Mouse (Mus musculus) heart, embryonic 16.5 days (tissue): ENCODE data around the gene Slc37a2. TPM values are rescaled to one million over a fixed set of nuclear protein-coding genes. Genes with fewer than 3 reads are reported as not detected.

Experiments used
- ATAC-seq: fragments of 200-750 bp; cut with Nextera tagmentation; replicated peaks from 2 replicates; pipeline ENCODE4 v1.8.0; 2017; ENCODE audit warnings: moderate number of reproducible peaks; ENCODE audit not compliant: insufficient read depth, low FRiP score; ENCODE audit errors: extremely low read depth
- H3K27ac ChIP-seq: fragments of 300-500 bp; sonication (generic); 2 replicates; pipeline ENCODE4 v1.5.1; 2014; ENCODE audit warnings: mild to moderate bottlenecking, low read length, control low read depth, moderate library complexity
- H3K27me3 ChIP-seq: fragments of 300-500 bp; sonication (generic); 2 replicates; pipeline ENCODE4 v1.6.1; 2014; ENCODE audit warnings: low read length, mixed read lengths; ENCODE audit not compliant: control insufficient read depth, insufficient read depth
- H3K36me3 ChIP-seq: fragments of 300-500 bp; sonication (generic); 2 replicates; pipeline ENCODE4 v1.6.1; 2014; ENCODE audit not compliant: control insufficient read depth, insufficient read depth
- H3K4me1 ChIP-seq: fragments of 300-500 bp; sonication (generic); 2 replicates; pipeline ENCODE4 v1.6.1; 2014; ENCODE audit warnings: low read length, mixed read lengths; ENCODE audit not compliant: control insufficient read depth, insufficient read depth
- H3K4me2 ChIP-seq: fragments of 300-500 bp; sonication (generic); 2 replicates; pipeline ENCODE4 v1.6.1; 2014; ENCODE audit warnings: low read depth, mild to moderate bottlenecking, control low read depth, low read length
- H3K4me3 ChIP-seq: fragments of 300-500 bp; sonication (generic); 2 replicates; pipeline ENCODE4 v1.5.1; 2014; ENCODE audit warnings: mild to moderate bottlenecking, control low read depth, low read length
- H3K9ac ChIP-seq: fragments of 300-500 bp; sonication (generic); 2 replicates; pipeline ENCODE4 v1.6.1; 2014; ENCODE audit warnings: low read length, control low read depth
- H3K9me3 ChIP-seq: fragments of 300-500 bp; sonication (generic); replicated peaks from 2 replicates; pipeline ENCODE4 v1.6.1; 2016; ENCODE audit warnings: low read length; ENCODE audit not compliant: control insufficient read depth
- WGBS: fragments of 180-500 bp; shearing (Covaris S2); extraction: QIAGEN DNeasy Blood & Tissue Kit; methylation state at CpG from one replicate; pipeline ENCODE4 v1.1.7; 2014; 5-methylcytosine and 5-hydroxymethylcytosine counted together
- polyA plus RNA-seq: library from polyadenylated mRNA; unstranded; fragments of >200 nt; fragmentation: Nextera tagmentation; extraction: Ambion mirVana; gene quantifications from 2 replicates; pipeline ENCODE4 v1.2.1, GENCODE M21; 2015

Gene Slc37a2
- polyA plus RNA-seq, 1 experiment from 2014 or later = 2.5 TPM

GRCm38 (mm10) chr9:37230486-37231195, 24.9 kb downstream of the Slc37a2 start:
- peak; percentile 17; the same call in 1 of the 2 replicates for ATAC-seq
- no peak overlapping the region for H3K4me2 ChIP-seq
- WGBS = 84% methylated on average over 9 of the region's 9 CpGs
- no peaks in the 10 kb centered on the region for H3K9me3 ChIP-seq
- no peak overlapping the region for H3K4me3 ChIP-seq
- no peaks in the 10 kb centered on the region for H3K27me3 ChIP-seq
- no peak overlapping the region for H3K9ac ChIP-seq
- peak overlapping the region; percentile 12; the same call in 1 of the 2 replicates for H3K27ac ChIP-seq
- H3K36me3 ChIP-seq = no peaks in the 10 kb centered on the region
- H3K4me1 ChIP-seq = peaks cover 5% of the 10 kb centered on the region; the same call in 1 of the 2 replicates

DNA sequence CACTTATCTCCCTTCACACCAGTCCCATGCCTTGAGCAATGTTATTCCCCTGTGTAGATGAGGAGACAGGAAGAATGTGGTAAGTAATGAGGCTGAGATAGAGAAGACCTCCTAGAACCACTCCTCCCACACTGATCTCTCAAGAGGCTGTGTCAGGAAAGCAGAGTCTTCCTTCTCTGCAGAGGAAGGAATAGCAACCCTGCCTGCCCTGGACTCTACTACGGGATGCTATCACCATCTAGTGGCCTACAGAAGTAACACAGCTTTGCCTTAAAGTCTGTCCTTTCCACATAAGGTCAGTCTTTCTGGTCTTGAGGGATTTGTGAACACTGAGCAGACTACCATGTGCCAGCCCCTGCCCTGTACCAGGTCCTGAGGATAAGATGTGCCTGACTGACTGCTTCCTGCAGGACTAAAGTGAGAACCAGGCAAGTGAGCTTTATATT, 25.6 kb downstream of the Slc37a2 start:
- no peak overlapping the region for H3K4me2 ChIP-seq
- H3K9me3 ChIP-seq = no peaks in the 10 kb centered on the region
- ATAC-seq = peak; percentile 66
- no peak overlapping the region for H3K9ac ChIP-seq
- H3K27ac ChIP-seq = no peak overlapping the region
- no peaks in the 10 kb centered on the region for H3K27me3 ChIP-seq
- H3K4me1 ChIP-seq = peaks cover 6% of the 10 kb centered on the region
- no peaks in the 10 kb centered on the region for H3K36me3 ChIP-seq
- 0% methylated on average over 1 of the region's 1 CpGs for WGBS
- H3K4me3 ChIP-seq = no peak overlapping the region

DNA sequence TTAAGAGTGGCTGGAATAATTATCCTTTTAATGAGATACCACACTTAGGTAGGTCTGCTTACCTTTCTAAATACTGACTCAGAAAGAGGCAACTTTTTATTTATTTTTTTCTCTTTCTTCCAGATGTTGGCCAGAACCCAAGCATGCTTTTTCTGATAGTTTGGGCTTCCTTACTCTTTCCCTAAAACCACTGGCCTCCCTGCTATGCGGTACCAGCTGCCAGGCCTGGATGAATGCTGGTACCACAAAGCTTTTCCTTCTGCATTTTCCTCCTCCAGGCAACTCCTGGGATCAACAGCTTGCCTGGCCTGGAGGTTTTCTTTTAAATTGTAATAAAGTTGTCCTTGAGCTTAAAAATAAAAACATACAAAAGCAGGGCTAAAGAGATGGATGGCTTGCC, 30.0 kb downstream of the Slc37a2 start:
- Histone ChIP-seq H3K27ac (no peak overlapping the region), H3K9me3 (no peaks in the 10 kb centered on the region), H3K27me3 (no peaks in the 10 kb centered on the region), H3K4me2 (no peak overlapping the region), H3K9ac (no peak overlapping the region), H3K36me3 (0 out of 2 replicates have a peak, but pooled peaks cover 3% of the 10 kb centered on the region), H3K4me1 (peaks cover 8% of the 10 kb centered on the region), H3K4me3 (no peak overlapping the region)
- WGBS = 82% methylated on average over 1 of the region's 1 CpGs
- no peak for ATAC-seq

GRCm38 (mm10) chr9:37220755-37221154, 34.8 kb downstream of the Slc37a2 start:
- 87% methylated on average over 8 of the region's 8 CpGs for WGBS
- Histone ChIP-seq H3K36me3 (0 out of 2 replicates have a peak, but pooled peaks cover 3% of the 10 kb centered on the region), H3K4me2 (no peak overlapping the region), H3K9ac (no peak overlapping the region), H3K4me1 (peaks cover 3% of the 10 kb centered on the region; the same call in 1 of the 2 replicates), H3K4me3 (no peak overlapping the region), H3K27me3 (no peaks in the 10 kb centered on the region), H3K27ac (no peak overlapping the region), H3K9me3 (no peaks in the 10 kb centered on the region)
- no peak for ATAC-seq

DNA sequence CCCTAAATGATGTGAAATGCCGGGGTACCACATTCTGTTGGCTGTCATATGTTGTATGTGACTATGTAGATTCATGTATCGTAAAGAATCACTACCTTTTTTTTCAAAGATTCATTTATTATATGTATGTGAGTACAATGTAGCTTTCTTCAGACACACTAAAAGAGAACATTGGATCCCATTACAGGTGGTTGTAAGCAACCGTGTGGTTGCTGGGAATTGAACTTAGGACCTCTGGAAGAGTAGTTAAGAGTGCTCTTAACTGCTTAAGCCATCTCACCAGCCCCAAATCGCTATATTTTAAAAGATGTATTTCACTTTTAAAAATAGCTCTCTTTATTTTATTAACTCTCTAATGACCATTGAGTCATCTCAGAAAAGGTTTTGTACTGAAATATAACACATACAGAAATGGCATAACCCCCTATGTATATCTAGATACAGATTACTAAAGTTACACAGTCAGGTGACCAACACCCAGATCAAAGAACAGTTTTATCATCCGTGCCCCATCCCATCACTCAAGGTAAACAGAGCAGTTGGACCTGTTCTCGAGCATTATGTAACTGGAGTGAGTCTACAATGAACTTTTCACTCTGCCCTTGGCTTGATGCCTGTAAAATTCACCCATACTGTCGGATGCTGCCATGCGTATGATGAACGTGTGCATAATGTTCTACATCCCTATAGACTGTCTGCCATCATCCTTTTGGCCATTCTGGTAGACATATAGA, 41.0 kb downstream of the Slc37a2 start:
- H3K4me2 ChIP-seq = no peak overlapping the region
- no peak overlapping the region for H3K27ac ChIP-seq
- no peaks in the 10 kb centered on the region for H3K9me3 ChIP-seq
- no peak overlapping the region for H3K4me3 ChIP-seq
- no peaks in the 10 kb centered on the region for H3K36me3 ChIP-seq
- ATAC-seq = no peak
- H3K4me1 ChIP-seq = no peaks in the 10 kb centered on the region
- no peaks in the 10 kb centered on the region for H3K27me3 ChIP-seq
- H3K9ac ChIP-seq = no peak overlapping the region
- 85% methylated on average over 9 of the region's 9 CpGs for WGBS

DNA sequence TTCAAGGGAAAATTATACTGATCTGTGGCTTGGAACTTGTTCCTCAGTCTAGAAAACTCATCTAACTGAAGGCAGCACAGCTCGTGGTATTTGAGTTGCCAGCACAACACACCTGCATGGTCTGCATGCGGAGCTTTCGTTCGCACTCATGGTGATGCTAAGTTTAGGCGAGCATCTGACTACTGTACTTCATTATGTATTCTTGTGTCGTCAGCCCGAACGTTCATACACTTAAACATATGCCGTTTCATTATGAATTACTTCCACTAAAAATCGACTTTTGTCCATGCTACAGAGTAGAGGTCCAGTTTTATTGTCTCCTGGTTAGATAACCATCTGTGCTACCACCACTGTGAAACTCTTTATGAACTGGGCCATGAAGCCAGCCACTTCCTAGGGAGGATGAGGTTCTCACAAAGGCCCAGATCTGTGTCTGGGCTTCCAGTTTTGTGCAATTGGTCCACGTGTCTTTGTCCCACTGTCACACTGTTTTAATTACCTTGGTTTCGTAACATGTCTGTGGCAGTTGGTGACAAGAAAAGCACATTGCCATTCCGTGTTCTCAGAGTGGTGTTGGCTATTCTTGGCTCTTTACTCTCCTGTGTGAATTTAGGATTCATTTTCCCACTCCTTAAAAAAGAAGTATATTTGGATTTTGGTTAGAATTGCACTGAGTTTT, 42.3 kb downstream of the Slc37a2 start:
- no peak for ATAC-seq

DNA sequence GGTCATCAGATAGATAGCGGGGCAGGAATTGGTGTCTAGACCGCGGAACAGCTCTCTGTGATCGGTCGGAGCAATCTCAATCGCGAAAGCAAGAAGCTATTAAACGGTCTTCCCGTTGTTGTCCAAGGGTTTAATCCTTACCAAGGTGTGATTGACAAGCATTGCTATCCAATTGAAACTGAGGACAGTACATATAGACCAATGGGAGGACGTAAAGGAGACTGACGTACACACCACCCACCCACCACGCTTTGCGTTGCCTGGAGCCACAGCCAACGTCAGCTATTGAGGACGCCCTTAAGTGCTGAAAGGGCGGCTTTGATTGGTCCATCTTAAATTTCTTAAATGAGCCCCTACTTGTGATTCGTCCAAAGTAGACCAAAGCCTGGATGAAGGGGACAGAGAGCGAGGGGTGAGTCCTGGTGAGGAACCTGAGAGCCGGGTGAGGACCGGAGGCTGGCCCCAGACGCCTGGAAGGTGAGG, 47.6 kb downstream of the Slc37a2 start, which contains the start of gene Tmem218:
Gene Tmem218, plus strand, starts transcription at position 295 of the 483 bp plus-strand sequence.
- peak; percentile 100 for ATAC-seq
- under 1% methylated on average over 21 of the region's 21 CpGs for WGBS
- Histone ChIP-seq H3K9ac (peak within 1 kb of the TSS; percentile 79), H3K36me3 (no peaks in the 10 kb centered on the region), H3K4me2 (peak within 1 kb of the TSS; percentile 70), H3K27ac (peak within 1 kb of the TSS; percentile 68), H3K27me3 (no peaks in the 10 kb centered on the region), H3K4me3 (peak within 1 kb of the TSS; percentile 64), H3K4me1 (peaks cover 9% of the 10 kb centered on the region), H3K9me3 (no peaks in the 10 kb centered on the region)

More for the DNA sequence above, 42.3 kb downstream of the Slc37a2 start:
- no peaks in the 10 kb centered on the region for H3K36me3 ChIP-seq
- no peak overlapping the region for H3K4me2 ChIP-seq
- 0 out of 2 replicates have a peak, but pooled peaks cover 5% of the 10 kb centered on the region for H3K4me1 ChIP-seq
- no peak overlapping the region for H3K4me3 ChIP-seq
- H3K27me3 ChIP-seq = no peaks in the 10 kb centered on the region
- H3K9ac ChIP-seq = no peak overlapping the region
- 81% methylated on average over 13 of the region's 13 CpGs for WGBS
- no peaks in the 10 kb centered on the region for H3K9me3 ChIP-seq
- H3K27ac ChIP-seq = no peak overlapping the region

- Histone ChIP-seq H3K27me3 (no peaks in the 10 kb centered on the region), H3K36me3 (no peaks in the 10 kb centered on the region), H3K4me1 (peaks cover 8% of the 10 kb centered on the region), H3K27ac (no peak overlapping the region), H3K4me2 (no peak overlapping the region), H3K4me3 (no peak overlapping the region), H3K9me3 (no peaks in the 10 kb centered on the region), H3K9ac (no peak overlapping the region)
- WGBS = 62% methylated on average over 5 of the region's 5 CpGs
- ATAC-seq = no peak
These were observed 51.7 kb downstream of the Slc37a2 start for GRCm38 (mm10) chr9:37203884-37204283.
